In the genomic region with DNA sequence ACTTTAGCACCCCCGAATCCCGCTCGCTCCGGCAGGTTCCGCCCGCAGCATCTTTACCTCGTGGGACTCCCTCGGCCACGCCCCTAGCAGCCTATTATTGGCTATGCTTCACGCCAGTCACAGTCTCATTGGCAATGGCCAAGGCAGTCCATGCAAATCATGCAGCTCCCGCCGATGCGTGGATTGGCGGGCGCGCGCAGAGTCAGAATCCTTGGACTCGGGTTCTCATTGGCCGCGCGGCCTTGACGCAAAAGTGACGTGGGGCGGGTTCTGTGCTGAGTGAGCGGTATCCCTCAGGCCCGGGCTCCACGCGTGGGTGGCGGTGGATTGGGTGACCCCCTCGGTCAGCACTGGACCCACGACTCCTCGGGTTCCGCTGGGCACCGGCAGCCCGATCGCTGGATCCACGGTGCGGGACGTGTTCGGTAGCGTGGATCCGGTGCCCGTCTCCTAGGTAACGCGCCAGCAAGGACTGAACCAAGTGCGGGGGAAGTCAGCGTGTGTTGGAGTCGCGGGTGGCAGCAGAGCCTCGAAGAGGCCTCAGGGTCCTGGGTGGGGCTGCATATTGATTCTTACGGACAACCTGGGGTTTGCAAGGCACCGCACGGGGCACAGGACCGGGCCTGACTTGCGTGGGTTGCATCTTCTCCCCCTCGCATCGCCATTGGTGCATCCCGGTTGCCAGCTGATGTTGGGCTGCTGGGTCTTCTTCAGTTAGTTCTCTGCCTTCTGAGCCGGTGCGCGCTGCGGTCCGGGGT, we compare ENCODE assay signal across 8 mouse cellular contexts. TPM values are rescaled to one million over a fixed set of nuclear protein-coding genes. Genes with fewer than 3 reads are reported as not detected.
A peak's percentile ranks its signal among the peaks of the same experiment; 100 is the strongest.
DNase-seq lines count a peak whose midpoint lies in the region; ATAC-seq and TF ChIP-seq lines count a peak whose summit lies in the region.

A gene (minus strand): TSS at position 406 of the 758 bp plus-strand sequence.

- peak within 1 kb of the TSS; percentile 85 for H3K27ac ChIP-seq in forebrain, embryonic 16.5 days (ENCODE audit: low read length)
- no peak within 1 kb of the TSS for H3K27ac ChIP-seq in liver, postnatal 0 days (ENCODE audit: low read depth)
- peak within 1 kb of the TSS; percentile 91 for H3K27ac ChIP-seq in neural tube, embryonic 13.5 days (replicated peaks)

- H3K9me3 ChIP-seq in G1E (replicated peaks), result peaks cover 91% of the 10 kb centered on the region
- H3K9me3 ChIP-seq in forebrain, embryonic 16.5 days (ENCODE audit: control insufficient read depth, low read length), result no peaks in the 10 kb centered on the region
- no peaks in the 10 kb centered on the region for H3K9me3 ChIP-seq in liver, postnatal 0 days (ENCODE audit: low read length)
- H3K9me3 ChIP-seq in neural tube, embryonic 13.5 days, result peaks cover 3% of the 10 kb centered on the region; the same call in 1 of the 2 replicates

- H3K9ac ChIP-seq in forebrain, embryonic 16.5 days (replicated peaks; ENCODE audit: low read depth, low read length), result peak within 1 kb of the TSS; percentile 93
- peak within 1 kb of the TSS; percentile 58 for H3K9ac ChIP-seq in liver, postnatal 0 days (replicated peaks)
- peak within 1 kb of the TSS; percentile 83 for H3K9ac ChIP-seq in neural tube, embryonic 13.5 days

- DNase-seq in G1E (ENCODE audit: low spot score), result no peak
- peak; percentile 100 for DNase-seq in cerebellum, adult 18-20 months
- DNase-seq in heart, postnatal 25 days (ENCODE audit: low spot score), result peak; percentile 96
- peak; percentile 100 for DNase-seq in layer of hippocampus, adult 11-12 months (ENCODE audit: low spot score)
- DNase-seq in liver, postnatal 0 days, result peak; percentile 90
- peak; percentile 98 for DNase-seq in telencephalon, adult 2 months (ENCODE audit: low read depth, low spot score)

- TF ChIP-seq CTCF in G1E (IDR thresholded peaks at IDR 0.05; ENCODE audit: low read depth, low read length), result no peak
- TF ChIP-seq CTCF in liver, postnatal 0 days (IDR thresholded peaks at IDR 0.05; ENCODE audit: low read depth), result no peak

- H3K36me3 ChIP-seq in G1E (replicated peaks), result no peaks in the 10 kb centered on the region
- H3K36me3 ChIP-seq in forebrain, embryonic 16.5 days (ENCODE audit: control insufficient read depth, insufficient read depth), result no peaks in the 10 kb centered on the region
- no peaks in the 10 kb centered on the region for H3K36me3 ChIP-seq in liver, postnatal 0 days (replicated peaks; ENCODE audit: insufficient read depth, low read length)
- no peaks in the 10 kb centered on the region for H3K36me3 ChIP-seq in neural tube, embryonic 13.5 days

- no peaks in the 10 kb centered on the region for H3K4me1 ChIP-seq in G1E (ENCODE audit: insufficient read depth, low read depth, low read length)
- H3K4me1 ChIP-seq in forebrain, embryonic 16.5 days (replicated peaks; ENCODE audit: control insufficient read depth, insufficient read depth, low read length), result peaks cover 13% of the 10 kb centered on the region
- peaks cover 6% of the 10 kb centered on the region for H3K4me1 ChIP-seq in liver, postnatal 0 days (ENCODE audit: insufficient read depth)
- H3K4me1 ChIP-seq in neural tube, embryonic 13.5 days (replicated peaks), result peaks cover 19% of the 10 kb centered on the region

- H3K27me3 ChIP-seq in G1E (ENCODE audit: insufficient read depth, low read length), result no peaks in the 10 kb centered on the region; the same call in 1 of the 2 replicates
- H3K27me3 ChIP-seq in forebrain, embryonic 16.5 days (replicated peaks; ENCODE audit: control insufficient read depth, insufficient read depth, low read length), result no peaks in the 10 kb centered on the region
- H3K27me3 ChIP-seq in liver, postnatal 0 days (ENCODE audit: insufficient read depth, low read length), result peaks cover 20% of the 10 kb centered on the region
- H3K27me3 ChIP-seq in neural tube, embryonic 13.5 days, result peaks cover 14% of the 10 kb centered on the region

- no peak for TF ChIP-seq EP300 in liver, postnatal 0 days (IDR thresholded peaks at IDR 0.05; ENCODE audit: low read depth)

- WGBS in forebrain, embryonic 16.5 days, result under 1% methylated on average over 63 of the region's 63 CpGs
- WGBS in liver, postnatal 0 days (ENCODE audit: insufficient replicate concordance), result under 1% methylated on average over 63 of the region's 63 CpGs
- under 1% methylated on average over 63 of the region's 63 CpGs for WGBS in neural tube, embryonic 13.5 days

- peak within 1 kb of the TSS; percentile 40; the same call in 1 of the 2 replicates for H3K4me3 ChIP-seq in G1E (ENCODE audit: low read depth, low read length)
- H3K4me3 ChIP-seq in forebrain, embryonic 16.5 days (replicated peaks; ENCODE audit: low read length), result peak within 1 kb of the TSS; percentile 92
- peak within 1 kb of the TSS; percentile 51 for H3K4me3 ChIP-seq in liver, postnatal 0 days (ENCODE audit: low read depth, low read length)
- H3K4me3 ChIP-seq in neural tube, embryonic 13.5 days, result peak within 1 kb of the TSS; percentile 55

- peak within 1 kb of the TSS; percentile 86 for H3K4me2 ChIP-seq in forebrain, embryonic 16.5 days (ENCODE audit: low read length)
- peak within 1 kb of the TSS; percentile 69 for H3K4me2 ChIP-seq in liver, postnatal 0 days (ENCODE audit: low read depth, low read length)
- H3K4me2 ChIP-seq in neural tube, embryonic 13.5 days, result peak within 1 kb of the TSS; percentile 89

- ATAC-seq in G1E (ENCODE audit: extremely low read depth, insufficient number of reproducible peaks, low FRiP score, poor library complexity, severe bottlenecking), result no peak
- ATAC-seq in forebrain, embryonic 16.5 days, result peak; percentile 98
- peak; percentile 95 for ATAC-seq in liver, postnatal 0 days
- ATAC-seq in neural tube, embryonic 13.5 days (ENCODE audit: low read depth), result peak; percentile 97

- intact Hi-C loops in heart, postnatal 25 days (cut with DNase I), result no loop called here

RNA-seq across cellular contexts. Expression of the gene that starts here (rescaled TPM):
- total RNA-seq in G1E (2014; fragmentation: Nextera tagmentation) (not detected in 2 replicates), G1E (2017) (0.06 TPM in 1 of 2 replicates, not detected in the other)
- polyA plus RNA-seq in G1E (2012), result 0.02 and 0.04 TPM in 2 replicates
- 15.1 and 19.2 TPM in 2 replicates for polyA plus RNA-seq in forebrain, embryonic 16.5 days (2015; fragmentation: Nextera tagmentation; extraction: Ambion mirVana)
- total RNA-seq in heart, postnatal 25 days (2021), result 1 to 10 TPM; 2.1 to 3.4 TPM
- 4.2 and 6.7 TPM in 2 replicates for polyA plus RNA-seq in liver, postnatal 0 days (2015; fragmentation: Nextera tagmentation; extraction: Ambion mirVana)
- 29.3 and 32.6 TPM in 2 replicates for polyA plus RNA-seq in neural tube, embryonic 13.5 days (2015; fragmentation: Nextera tagmentation; extraction: Ambion mirVana)

Comparison
In these comparisons a context has a peak if more than half of its experiments do, and no peak if none do; other contexts are left out.
1. H3K4me3 ChIP-seq: peak in every context shown above with its lines; median percentile 92 in forebrain, embryonic 16.5 days; 55 in neural tube, embryonic 13.5 days; 51 in liver, postnatal 0 days; 40 in G1E.